Mouse (Mus musculus) embryo, embryonic 11.5 days (tissue): ENCODE results near the gene Cox17.

Experiments
- DNase-seq: peaks from one replicate; pipeline ENCODE4 v3.0.0-alpha.2; 2012; ENCODE audit warnings: low read depth, low spot score

The Cox17 gene

DNA sequence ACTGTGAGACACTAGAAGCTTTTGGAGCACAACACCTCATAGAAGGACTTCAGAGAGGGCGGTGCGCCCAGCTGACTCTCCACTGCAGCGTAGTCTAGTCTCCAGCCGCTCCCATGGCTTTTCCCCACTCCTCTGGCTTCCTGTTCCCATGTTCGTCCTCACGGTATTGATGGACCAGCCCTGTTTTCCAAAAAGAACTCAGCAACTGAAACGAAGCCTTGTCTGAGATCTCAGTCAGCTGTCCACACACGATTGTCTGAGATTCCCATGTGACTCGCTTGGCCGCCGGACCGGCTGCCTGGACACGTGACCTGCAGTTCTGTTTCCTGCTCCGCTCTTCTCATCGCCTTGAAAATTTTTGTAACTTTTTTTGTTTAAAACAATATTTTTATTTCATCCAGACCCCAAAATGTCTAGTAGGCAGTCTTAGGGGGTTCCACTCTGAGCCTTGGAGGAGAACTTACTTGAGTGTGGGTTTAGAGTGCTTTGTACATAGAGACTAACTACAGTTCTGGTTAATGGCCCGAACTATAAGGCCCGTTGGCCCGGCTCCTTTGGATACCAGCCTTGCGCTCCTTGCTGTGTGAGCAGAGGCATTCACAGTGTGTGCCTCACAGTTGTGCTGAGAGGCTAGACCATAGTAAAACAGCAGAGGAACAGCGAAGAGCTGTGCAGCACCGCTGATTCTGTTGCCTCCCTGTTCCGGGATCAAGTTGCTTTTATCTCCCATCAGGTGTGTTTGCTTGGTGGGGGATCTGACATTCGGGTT, 45.5 kb downstream of the Cox17 start:
- DNase-seq, result no peak

DNA sequence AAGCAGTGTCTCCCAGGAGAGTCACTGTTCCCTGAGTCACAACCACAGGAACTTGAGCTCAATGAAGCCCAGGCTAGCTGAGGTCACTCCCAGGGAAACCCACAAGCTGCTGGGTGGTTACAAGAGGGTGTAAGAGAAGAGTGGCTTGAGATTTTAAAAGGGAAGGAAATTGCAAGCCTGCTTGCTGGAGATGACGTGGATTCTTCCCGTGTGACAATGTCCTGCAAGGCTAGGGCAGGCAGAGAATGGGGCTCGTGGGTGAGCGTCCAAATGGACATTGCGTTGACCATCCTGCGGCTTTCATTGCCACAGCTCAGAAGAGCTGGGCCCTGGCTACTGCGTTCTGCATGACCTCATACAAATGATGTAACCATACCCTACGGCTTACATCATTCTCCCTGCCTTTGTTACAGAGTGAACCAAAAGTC, 47.4 kb downstream of the Cox17 start:
- no peak for DNase-seq

GRCm38 (mm10) chr16:38395060-38395730, 48.4 kb downstream of the Cox17 start:
- DNase-seq, result no peak

GRCm38 (mm10) chr16:38396155-38396554, 49.4 kb downstream of the Cox17 start:
- no peak for DNase-seq

- no peak for DNase-seq
Observed at GRCm38 (mm10) chr16:38398266-38398665, 51.5 kb downstream of the Cox17 start.

- no peak for DNase-seq
Observed at GRCm38 (mm10) chr16:38399076-38399475, 52.3 kb downstream of the Cox17 start.

DNA sequence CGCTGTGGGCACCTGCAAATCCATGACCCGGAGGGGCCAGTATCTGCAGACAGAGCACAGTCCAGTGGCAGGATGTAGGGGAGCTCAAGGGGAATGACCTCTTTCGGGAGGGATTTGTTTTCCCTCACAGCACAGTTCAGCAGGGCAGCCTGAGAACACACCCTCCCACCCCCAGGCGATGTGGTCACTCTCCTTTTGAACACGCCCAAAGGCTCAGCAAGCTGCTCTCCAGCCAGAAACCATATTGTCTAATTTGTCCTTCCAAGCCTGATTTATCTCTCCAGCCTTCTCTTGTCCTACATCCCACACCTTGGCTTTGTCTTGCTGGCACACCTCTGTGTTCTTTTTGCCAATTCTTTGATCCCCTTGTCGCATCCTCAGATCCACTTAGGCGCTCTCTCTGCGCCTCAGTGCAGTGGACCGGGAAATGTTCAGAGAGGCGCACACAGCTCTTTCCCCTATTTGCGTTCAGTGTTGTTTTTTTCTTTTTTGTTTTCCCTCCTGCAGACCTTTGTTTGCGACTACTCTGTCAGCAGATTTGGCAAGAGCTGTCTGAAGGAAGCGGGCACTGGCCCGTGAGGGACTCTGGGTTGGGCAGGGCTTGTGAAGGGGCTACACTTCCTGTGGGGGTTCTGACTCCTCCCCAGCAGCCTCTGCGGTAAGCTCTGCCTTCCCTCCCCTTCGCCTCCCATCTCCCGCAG, 52.9 kb downstream of the Cox17 start:
- no peak for DNase-seq

DNA sequence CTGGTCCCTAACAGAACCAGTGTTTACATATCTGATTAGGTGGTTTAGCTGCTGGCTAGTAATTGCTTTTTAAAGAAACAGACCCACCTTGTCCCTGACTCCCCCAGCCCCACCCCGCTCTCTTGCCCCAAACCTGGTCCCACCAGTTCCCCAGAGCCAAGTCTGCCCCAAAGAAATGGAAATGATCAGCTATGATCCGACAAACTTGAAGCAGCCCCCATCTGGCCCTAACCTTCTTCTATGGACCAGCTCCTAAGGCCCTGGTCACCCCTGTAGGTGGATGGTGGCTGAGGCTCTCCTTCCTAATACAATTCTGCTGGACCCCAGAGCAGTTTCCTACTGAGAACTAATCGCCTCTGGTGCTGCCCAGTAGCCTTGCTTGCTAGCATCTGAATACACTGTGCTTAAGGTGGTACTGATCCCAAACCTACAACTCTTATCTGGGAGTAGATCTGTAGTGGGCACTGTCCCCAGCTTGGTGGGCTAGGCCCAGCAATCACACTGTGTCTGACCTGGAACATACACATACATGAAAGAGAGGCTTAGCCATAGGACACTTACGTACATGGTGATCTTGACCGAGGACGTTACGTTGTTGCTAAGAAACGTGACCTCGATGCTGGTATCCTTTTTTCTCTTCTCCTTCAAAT, 53.6 kb downstream of the Cox17 start:
- no peak for DNase-seq

DNA sequence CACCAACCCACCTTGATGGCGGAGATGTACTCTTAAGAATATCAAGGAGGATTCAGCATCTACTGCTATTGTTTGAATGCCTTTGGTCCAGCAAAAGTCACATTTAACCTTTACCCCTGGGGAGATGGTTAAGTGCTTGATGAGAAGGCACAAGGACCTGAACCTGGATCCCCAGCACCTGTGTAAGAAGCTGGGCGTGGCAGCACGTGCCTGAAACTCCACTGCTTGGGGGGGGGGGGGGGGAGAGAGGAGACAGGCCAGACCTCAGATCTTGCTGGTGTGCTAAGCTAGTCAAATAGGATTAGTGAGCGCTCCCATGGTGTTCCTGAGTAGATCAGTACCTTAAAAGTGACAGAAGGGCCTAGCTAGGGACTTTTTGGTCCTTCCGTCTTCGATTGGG, 54.7 kb downstream of the Cox17 start:
- no peak for DNase-seq
